Mouse (Mus musculus): ENCODE measurements around the gene Srf.

The Srf gene

GRCm38 (mm10) chr17:46519971-46520370 lies 36.0 kb downstream of the Srf start:
- in situ Hi-C loops (cut with MseI, MboI) = no loop called here

GRCm38 (mm10) chr17:46513329-46513728 lies 42.6 kb downstream of the Srf start:
- in situ Hi-C loops (cut with MseI, MboI) = no loop called here

GRCm38 (mm10) chr17:46511059-46511710 lies 44.8 kb downstream of the Srf start:
- in situ Hi-C loops (cut with MseI, MboI) = no loop called here

GRCm38 (mm10) chr17:46505617-46506016 lies 50.4 kb downstream of the Srf start:
- in situ Hi-C loops (cut with MseI, MboI) = no loop called here

- in situ Hi-C loops (cut with MseI, MboI) = no loop called here
Observed at GRCm38 (mm10) chr17:46503847-46504638, 51.9 kb downstream of the Srf start.

DNA sequence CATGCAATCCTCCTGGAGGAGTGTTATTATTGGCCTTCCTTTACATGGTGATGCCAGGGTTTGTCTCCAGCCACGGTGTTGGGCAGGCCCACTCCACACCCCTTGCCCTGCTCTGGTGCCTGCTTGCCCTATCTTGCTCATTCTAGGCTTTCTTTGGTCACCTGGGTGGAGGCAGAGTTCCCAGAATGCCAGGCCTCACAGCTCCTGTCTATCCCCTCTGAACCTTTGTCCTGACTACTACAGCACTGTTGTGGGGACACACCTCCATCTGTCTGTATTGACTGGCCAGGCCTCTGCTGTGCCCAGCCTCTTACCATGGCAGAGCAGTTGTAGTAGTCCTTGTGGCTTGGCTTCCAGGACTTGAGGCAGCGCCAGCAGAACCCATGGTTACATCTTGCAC lies 53.2 kb downstream of the Srf start:
- in situ Hi-C loops (cut with MseI, MboI) = no loop called here

Measured in mouse trophoblast stem cell (cell line).